Mouse (Mus musculus): ENCODE measurements around the gene Mdm4. TPM values are rescaled to one million over a fixed set of nuclear protein-coding genes. Genes with fewer than 3 reads are reported as not detected.
A peak's percentile ranks its signal among the peaks of the same experiment; 100 is the strongest.
"Not testable (repeated sequence)": the region's sequence is repeated elsewhere in the genome, so short reads cannot be mapped to it uniquely, and the experiment has no call there.

The Mdm4 gene
- polyA plus RNA-seq, 1 experiment: 45.9 TPM

DNA sequence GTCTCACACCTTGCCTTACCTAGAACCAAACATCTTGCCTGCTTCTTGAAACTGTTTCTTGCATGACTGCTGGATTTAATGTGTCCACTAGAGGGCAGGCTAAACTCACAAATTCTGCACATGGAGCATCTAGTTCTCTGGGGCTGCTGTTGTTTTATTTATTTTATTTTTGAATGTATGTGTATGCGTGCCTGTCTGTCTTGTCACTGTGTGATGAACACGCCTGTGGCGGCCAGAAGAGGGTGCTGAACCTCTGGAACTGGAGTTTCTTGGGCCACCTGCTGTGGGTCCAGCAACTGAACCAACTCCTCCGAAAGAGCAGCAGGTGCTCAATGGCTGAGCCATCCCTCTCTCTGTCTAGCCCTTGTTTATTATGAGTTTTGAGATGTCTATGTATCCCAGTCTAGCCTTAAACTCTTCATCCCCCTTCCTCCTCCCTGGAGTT, 9.2 kb upstream of the Mdm4 start:
- WGBS: 16% methylated on average over 4 of the region's 4 CpGs
- DNase-seq: no peak
- TF ChIP-seq CTCF (IDR thresholded peaks at IDR 0.05; ENCODE audit: insufficient read depth, low read length) (peak; percentile 46), POLR2A (IDR thresholded peaks at IDR 0.05; ENCODE audit: borderline replicate concordance, extremely low read depth, low read depth, low read length) (no peak)

DNA sequence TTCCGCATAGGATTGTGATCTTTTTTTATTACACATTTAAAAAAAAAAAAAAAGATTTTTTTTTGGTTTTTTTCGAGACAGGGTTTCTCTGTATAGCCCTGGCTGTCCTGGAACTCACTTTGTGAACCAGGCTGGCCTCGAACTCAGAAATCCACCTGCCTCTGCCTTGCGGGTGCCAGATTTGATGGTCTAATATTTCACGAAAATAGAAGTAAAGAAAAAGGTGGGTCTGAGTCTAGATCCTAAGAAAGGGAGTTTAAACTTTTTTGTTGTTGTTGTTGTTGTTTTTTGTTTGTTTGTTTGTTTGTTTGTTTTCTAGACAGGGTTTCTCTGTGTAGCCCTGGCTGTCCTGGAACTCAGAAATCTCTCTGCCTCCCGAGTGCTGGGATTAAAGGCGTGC, 4.3 kb upstream of the Mdm4 start:
- 83% methylated on average over 7 of the region's 7 CpGs for WGBS
- H3K4me1 ChIP-seq (ENCODE audit: control insufficient read depth, insufficient read depth, low read length); DNase-seq; H3K4me3 ChIP-seq (replicated peaks; ENCODE audit: extremely low read depth, low read depth, low read length): not testable (repeated sequence)

More for the DNA sequence above, 9.2 kb upstream of the Mdm4 start:
- Histone ChIP-seq H3K4me3 (replicated peaks; ENCODE audit: extremely low read depth, low read depth, low read length) (no peak overlapping the region), H3K4me1 (ENCODE audit: control insufficient read depth, insufficient read depth, low read length) (no peaks in the 10 kb centered on the region)

DNA sequence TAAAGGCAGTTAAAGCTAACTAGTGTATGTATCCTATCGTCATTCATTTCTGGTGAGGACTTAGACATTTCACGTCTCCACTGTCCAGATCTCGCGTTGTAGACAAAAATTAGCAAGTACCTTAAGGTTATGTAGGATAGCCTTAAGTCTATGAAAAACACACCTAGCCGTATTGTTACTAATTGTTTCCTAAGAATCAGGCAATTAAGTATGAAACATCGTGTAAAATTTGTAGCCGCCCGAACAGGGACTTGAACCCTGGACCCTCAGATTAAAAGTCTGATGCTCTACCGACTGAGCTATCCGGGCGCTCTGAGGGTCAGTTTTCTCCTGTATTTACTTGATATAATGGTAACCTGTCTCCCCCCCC, 3.7 kb upstream of the Mdm4 start:
- WGBS: 5% methylated on average over 11 of the region's 11 CpGs

DNA sequence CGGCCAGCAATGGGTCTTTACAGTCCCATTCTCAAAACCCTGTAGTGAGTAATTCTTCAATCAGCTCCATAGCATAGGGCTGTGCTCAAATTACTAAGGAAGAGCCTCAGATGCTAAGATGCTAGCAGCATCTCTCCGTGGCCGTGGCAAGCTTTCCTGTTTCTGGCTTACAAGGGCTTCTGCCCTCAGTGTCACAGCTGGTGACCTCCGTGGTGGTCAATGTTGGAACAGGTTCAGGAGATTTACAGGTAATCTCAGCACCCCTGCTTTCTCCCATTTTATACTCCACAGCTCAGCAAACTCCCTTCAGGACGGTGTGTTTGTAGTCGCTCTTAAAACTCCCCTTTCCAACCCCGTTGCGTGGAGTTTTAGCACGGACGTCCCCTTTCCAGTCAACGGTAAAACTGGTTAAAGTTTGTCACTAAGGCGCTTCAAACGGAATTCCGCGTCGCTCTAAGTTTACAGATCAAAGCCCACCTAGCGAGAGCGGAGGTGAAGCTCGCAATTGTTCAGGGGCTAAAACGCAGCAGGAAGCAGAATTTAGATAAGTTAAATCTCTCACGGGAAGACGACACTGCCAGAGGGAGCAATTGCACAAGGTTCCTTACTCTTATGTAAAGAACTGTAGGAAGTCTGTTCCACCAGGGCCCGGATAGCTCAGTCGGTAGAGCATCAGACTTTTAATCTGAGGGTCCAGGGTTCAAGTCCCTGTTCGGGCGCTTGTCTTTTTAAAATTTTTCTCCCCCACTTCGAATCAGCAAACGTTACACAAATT, 3.1 kb upstream of the Mdm4 start:
- WGBS: under 1% methylated on average over 28 of the region's 28 CpGs
- DNase-seq: peak; percentile 58
- peaks cover 2% of the 10 kb centered on the region; the same call in 1 of the 2 replicates for H3K4me1 ChIP-seq (ENCODE audit: control insufficient read depth, insufficient read depth, low read length)
- TF ChIP-seq POLR2A (IDR thresholded peaks at IDR 0.05; ENCODE audit: borderline replicate concordance, extremely low read depth, low read depth, low read length) (no peak), CTCF (IDR thresholded peaks at IDR 0.05; ENCODE audit: insufficient read depth, low read length) (no peak)
- H3K4me3 ChIP-seq (replicated peaks; ENCODE audit: extremely low read depth, low read depth, low read length): peak overlapping the region; percentile 91

More for the DNA sequence above, 3.7 kb upstream of the Mdm4 start:
- TF ChIP-seq POLR2A (IDR thresholded peaks at IDR 0.05; ENCODE audit: borderline replicate concordance, extremely low read depth, low read depth, low read length) (no peak), CTCF (IDR thresholded peaks at IDR 0.05; ENCODE audit: insufficient read depth, low read length) (no peak)
- H3K4me1 ChIP-seq (ENCODE audit: control insufficient read depth, insufficient read depth, low read length): peaks cover 2% of the 10 kb centered on the region; the same call in 1 of the 2 replicates
- peak overlapping the region; percentile 40 for H3K4me3 ChIP-seq (replicated peaks; ENCODE audit: extremely low read depth, low read depth, low read length)
- DNase-seq: no peak

DNA sequence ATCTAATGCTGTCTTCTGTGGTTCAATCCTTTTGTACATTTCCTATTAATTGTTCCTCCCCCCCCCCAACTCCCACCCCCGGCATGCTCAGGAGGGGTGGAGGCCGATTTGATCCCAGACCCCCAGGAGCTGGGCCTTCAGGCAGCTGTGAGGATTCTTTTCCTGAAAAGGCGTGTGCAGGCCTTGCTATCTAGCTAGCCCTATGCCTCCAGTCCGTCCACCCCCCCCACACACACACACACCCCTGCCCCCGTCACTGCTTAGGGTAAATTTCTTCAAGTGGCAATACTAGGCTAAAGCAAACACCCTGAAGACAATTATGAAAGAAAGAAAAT, 2.6 kb upstream of the Mdm4 start:
- WGBS: 33% methylated on average over 5 of the region's 5 CpGs
- Histone ChIP-seq H3K4me1 (ENCODE audit: control insufficient read depth, insufficient read depth, low read length) (peaks cover 2% of the 10 kb centered on the region; the same call in 1 of the 2 replicates), H3K4me3 (replicated peaks; ENCODE audit: extremely low read depth, low read depth, low read length) (no peak overlapping the region)
- no peak for DNase-seq
- TF ChIP-seq POLR2A (IDR thresholded peaks at IDR 0.05; ENCODE audit: borderline replicate concordance, extremely low read depth, low read depth, low read length) (no peak), CTCF (IDR thresholded peaks at IDR 0.05; ENCODE audit: insufficient read depth, low read length) (no peak)

DNA sequence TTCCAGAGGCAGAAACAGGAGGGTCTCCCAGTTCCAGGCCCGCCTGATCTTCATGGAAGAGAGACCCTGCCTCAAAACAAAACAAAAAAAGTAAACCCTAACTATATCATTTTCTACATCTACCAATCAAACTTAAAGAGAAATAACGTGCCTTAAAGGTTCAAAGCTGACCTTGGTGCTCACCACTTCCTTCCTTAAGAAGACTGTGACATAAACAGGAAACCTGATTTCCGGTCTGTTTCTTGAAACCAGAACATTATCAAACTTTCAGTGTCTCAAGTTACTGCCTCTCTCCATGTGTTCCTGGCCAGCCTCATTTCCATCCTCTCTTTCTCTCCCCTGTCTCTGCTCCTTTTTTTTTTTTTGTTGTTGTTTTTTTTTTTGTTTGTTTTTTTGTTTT, 617 bp downstream of the Mdm4 start:
- TF ChIP-seq CTCF (IDR thresholded peaks at IDR 0.05; ENCODE audit: insufficient read depth, low read length): no peak
- TF ChIP-seq POLR2A (IDR thresholded peaks at IDR 0.05; ENCODE audit: borderline replicate concordance, extremely low read depth, low read depth, low read length): no peak
- 50% methylated on average over 3 of the region's 3 CpGs for WGBS
- no peak for DNase-seq
- Histone ChIP-seq H3K4me1 (ENCODE audit: control insufficient read depth, insufficient read depth, low read length) (peaks cover 2% of the 10 kb centered on the region; the same call in 1 of the 2 replicates), H3K4me3 (replicated peaks; ENCODE audit: extremely low read depth, low read depth, low read length) (no peak overlapping the region)

DNA sequence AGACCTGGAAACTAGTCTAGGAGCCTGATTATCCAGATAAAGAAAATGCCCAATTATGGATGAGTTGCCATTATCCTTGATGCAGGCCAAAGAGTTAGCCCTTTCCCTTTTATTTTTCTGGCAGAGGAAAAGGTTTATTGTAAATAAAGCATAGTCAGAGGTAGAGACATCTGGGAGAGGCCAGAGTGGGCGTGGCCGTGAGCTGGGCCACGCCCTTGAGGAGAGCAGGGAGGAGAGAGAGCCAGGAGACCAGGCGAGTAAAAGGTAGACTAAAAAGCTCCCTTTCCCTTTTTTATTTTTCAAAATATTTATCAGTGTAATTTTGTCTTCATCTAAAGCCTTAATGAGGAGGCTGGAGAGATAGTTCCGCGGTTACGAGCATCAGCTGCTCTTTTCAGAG, 2.4 kb downstream of the Mdm4 start:
- DNase-seq: no peak
- TF ChIP-seq POLR2A (IDR thresholded peaks at IDR 0.05; ENCODE audit: borderline replicate concordance, extremely low read depth, low read depth, low read length) (no peak), CTCF (IDR thresholded peaks at IDR 0.05; ENCODE audit: insufficient read depth, low read length) (no peak)
- H3K4me1 ChIP-seq (ENCODE audit: control insufficient read depth, insufficient read depth, low read length): peaks cover 2% of the 10 kb centered on the region; the same call in 1 of the 2 replicates
- WGBS: 44% methylated on average over 7 of the region's 7 CpGs
- no peak overlapping the region for H3K4me3 ChIP-seq (replicated peaks; ENCODE audit: extremely low read depth, low read depth, low read length)

DNA sequence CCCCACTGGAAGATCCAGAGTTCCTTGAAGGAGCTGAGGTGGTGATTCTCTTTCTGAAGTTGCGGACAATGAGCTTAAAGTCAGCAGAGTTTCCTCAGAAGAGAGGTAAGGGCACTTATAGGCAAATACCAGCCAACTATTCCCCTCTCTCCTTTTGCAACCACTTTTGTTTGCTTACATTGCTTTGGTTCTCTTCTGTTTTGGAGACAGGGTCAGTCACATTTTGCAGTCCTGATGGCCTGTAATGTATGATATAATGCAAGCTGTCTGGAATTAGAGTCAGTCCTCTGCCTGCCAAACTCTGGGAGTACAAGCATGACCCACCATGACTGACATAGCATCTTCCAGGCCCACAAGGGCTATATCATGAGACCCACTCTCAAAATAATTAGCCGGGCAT, 3.2 kb downstream of the Mdm4 start:
- 94% methylated on average over 2 of the region's 2 CpGs for WGBS
- no peak for DNase-seq
- peaks cover 2% of the 10 kb centered on the region; the same call in 1 of the 2 replicates for H3K4me1 ChIP-seq (ENCODE audit: control insufficient read depth, insufficient read depth, low read length)
- TF ChIP-seq POLR2A (IDR thresholded peaks at IDR 0.05; ENCODE audit: borderline replicate concordance, extremely low read depth, low read depth, low read length): no peak
- TF ChIP-seq CTCF (IDR thresholded peaks at IDR 0.05; ENCODE audit: insufficient read depth, low read length): no peak
- no peak overlapping the region for H3K4me3 ChIP-seq (replicated peaks; ENCODE audit: extremely low read depth, low read depth, low read length)

DNA sequence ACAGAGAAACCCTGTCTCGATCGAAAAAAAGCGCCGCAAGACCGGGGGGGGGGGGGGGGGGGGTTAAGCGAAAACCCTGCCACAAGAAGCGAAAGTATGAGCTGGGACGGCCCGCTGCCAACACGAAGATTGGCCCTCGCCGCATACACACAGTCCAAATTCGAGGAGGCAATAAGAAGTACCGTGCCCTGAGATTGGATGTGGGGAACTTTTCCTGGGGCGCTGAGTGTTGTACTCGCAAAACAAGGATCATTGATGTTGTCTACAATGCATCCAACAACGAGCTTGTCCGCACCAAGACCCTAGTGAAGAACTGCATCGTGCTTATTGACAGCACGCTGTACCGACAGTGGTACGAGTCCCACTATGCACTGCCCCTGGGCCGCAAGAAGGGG, 4.6 kb downstream of the Mdm4 start:
- DNase-seq: peak; percentile 14
- 8% methylated on average over 23 of the region's 23 CpGs for WGBS
- peak overlapping the region; percentile 90 for H3K4me3 ChIP-seq (replicated peaks; ENCODE audit: extremely low read depth, low read depth, low read length)
- not testable (repeated sequence) for H3K4me1 ChIP-seq (ENCODE audit: control insufficient read depth, insufficient read depth, low read length)

DNA sequence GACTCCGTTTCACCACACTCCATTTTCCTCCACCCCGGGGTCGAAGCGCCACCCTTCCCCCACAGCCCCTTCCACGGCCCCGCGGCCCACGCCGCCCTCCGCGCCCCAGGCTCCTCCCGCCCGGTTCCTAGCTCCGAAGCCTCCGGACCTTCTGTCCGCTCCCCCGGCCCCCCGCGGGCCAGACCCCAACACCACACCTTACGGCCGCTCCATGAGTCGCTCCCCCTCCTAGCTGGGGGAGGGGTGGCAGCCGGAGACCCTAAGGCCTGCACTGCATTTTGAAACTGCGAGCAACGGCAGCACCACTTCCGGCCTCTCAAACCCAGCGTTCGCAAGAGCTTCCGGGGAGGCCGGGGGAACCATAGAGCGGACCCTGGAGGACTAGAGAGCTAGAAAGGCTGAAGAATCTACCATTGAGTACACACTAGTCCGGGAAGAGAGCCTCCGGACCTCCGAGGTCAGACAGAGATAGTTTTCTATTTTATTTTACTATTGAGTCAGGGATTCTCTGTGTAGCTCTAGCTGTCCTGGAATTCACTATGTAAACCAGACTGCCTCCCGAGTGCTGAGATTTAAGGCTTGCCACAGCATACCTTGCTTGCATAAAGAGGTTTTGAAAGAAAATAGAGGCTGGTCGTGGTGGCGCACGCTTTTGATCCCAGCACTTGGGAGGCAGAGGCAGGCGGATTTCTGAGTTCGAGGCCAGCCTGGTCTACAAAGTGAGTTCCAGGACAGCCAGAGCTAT, 5.1 kb downstream of the Mdm4 start:
- Histone ChIP-seq H3K4me3 (replicated peaks; ENCODE audit: extremely low read depth, low read depth, low read length) (peak overlapping the region; percentile 90), H3K4me1 (ENCODE audit: control insufficient read depth, insufficient read depth, low read length) (peaks cover 2% of the 10 kb centered on the region; the same call in 1 of the 2 replicates)
- peak; percentile 77 for DNase-seq
- WGBS: under 1% methylated on average over 39 of the region's 40 CpGs
- TF ChIP-seq POLR2A (IDR thresholded peaks at IDR 0.05; ENCODE audit: borderline replicate concordance, extremely low read depth, low read depth, low read length) (peak; percentile 62; the same call in 1 of the 2 replicates), CTCF (IDR thresholded peaks at IDR 0.05; ENCODE audit: insufficient read depth, low read length) (no peak)

Measured in lung, adult 2 months (tissue).